Mouse (Mus musculus) bone marrow, adult 2 months (tissue): ENCODE measurements around the gene Akap2. TPM values are rescaled to one million over a fixed set of nuclear protein-coding genes. Genes with fewer than 3 reads are reported as not detected.
A peak's percentile ranks its signal among the peaks of the same experiment; 100 is the strongest.

ENCODE experiments used
- H3K27ac ChIP-seq: fragments of 200-500 bp; 2 replicates; pipeline ENCODE4 v1.5.1; 2012; ENCODE audit warnings: low read depth, mild to moderate bottlenecking, control low read depth, inconsistent platforms, low read length; ENCODE audit not compliant: control insufficient read depth, poor library complexity, insufficient read depth
- H3K4me1 ChIP-seq: fragments of 200-500 bp; 2 replicates; pipeline ENCODE4 v1.6.1; 2011; ENCODE audit warnings: low read length; ENCODE audit not compliant: control insufficient read depth, insufficient read depth
- H3K4me3 ChIP-seq: fragments of 200-500 bp; replicated peaks from 2 replicates; pipeline ENCODE3; 2011; ENCODE audit warnings: mild to moderate bottlenecking, low read depth, low read length, control low read depth; ENCODE audit not compliant: control insufficient read depth
- CTCF ChIP-seq: fragments of 200-500 bp; IDR thresholded peaks from 2 replicates; pipeline ENCODE4 v1.5.1; 2011; ENCODE audit warnings: low read length, control low read depth; ENCODE audit not compliant: control insufficient read depth, insufficient read depth
- POLR2A ChIP-seq: fragments of 200-500 bp; IDR thresholded peaks from 2 replicates; pipeline ENCODE4 v1.6.1; 2011; ENCODE audit warnings: low read depth, mild to moderate bottlenecking, control low read depth, low read length, borderline replicate concordance; ENCODE audit not compliant: control insufficient read depth
- whole genome bisulfite sequencing: fragments of 180-500 bp; shearing (Covaris S2); methylation state at CpG from one replicate; pipeline ENCODE4 v1.1.7; 2018; 5-methylcytosine and 5-hydroxymethylcytosine counted together
- polyA plus RNA-seq: library from polyadenylated mRNA; stranded (reverse); fragments of >200 nt; gene quantifications from 2 replicates; pipeline ENCODE4 v1.2.4, GENCODE M21; 2011; ENCODE audit warnings: low replicate concordance; ENCODE audit not compliant: missing spikeins, insufficient read depth, insufficient read length

The Akap2 gene
- polyA plus RNA-seq, 1 experiment, result 4.0 TPM

DNA sequence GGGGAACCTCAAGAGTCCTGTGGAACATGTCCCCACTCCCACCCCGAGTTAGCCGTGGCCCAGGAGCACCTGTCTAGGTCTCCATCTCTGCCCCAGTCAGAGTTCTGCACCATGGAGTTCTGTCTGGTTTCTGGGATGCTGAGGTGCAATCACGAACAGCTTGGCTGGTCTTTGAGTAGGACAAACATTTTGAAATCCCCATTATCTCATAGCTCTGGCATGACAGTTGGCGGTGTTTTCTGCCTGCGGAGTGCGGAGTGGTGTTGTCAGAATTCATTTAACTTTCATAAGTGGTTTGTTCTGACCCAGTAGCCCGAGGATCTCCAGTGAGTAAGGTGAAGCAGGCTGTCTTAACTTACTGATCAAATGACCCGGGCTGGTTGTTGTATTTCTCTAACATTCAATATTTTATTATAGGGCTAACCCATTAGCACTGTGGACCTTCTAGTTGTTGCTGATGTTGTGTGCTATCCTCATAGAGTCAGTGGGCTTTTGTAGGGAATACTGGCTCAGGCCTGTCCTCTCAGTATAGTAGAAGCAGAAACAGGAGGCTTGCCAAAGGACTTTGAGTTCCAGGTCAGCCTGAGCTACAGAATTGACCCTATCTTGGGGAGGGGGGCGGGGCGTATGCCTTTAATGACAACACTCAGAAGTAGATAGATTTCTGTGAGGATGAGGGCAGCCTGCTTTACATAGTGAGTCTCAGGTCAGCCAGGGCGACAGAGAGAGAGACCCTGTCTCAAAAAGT lies 66.6 kb downstream of the Akap2 start:
- Histone ChIP-seq H3K4me3 (no peak overlapping the region), H3K4me1 (no peaks in the 10 kb centered on the region), H3K27ac (no peak overlapping the region)
- WGBS, result 83% methylated on average over 11 of the region's 11 CpGs
- TF ChIP-seq CTCF (no peak), POLR2A (no peak)

DNA sequence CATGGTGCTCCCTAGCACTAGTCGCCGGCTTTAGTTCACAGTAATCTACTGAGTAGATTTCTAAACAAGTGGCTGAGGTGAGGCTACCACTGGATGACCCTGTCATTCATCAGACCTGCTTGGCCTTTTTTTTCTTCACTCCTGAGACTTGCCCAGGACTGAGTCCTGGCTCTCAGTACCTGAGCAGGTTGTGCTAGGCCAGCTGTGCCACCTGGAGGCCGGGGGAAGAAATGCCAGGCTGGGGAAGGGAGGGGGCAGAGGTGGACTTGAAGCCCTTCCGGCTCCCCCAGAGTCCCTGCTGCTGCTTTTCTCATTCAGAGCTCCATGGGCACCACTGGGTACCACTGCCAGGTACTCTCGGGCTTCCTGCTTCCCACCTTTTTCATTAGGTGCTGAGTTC lies 71.3 kb downstream of the Akap2 start:
- TF ChIP-seq POLR2A, result no peak
- peak; percentile 37; the same call in 1 of the 2 replicates for TF ChIP-seq CTCF
- H3K4me3 ChIP-seq, result no peak overlapping the region
- 61% methylated on average over 5 of the region's 5 CpGs for WGBS
- no peaks in the 10 kb centered on the region for H3K4me1 ChIP-seq
- no peak overlapping the region for H3K27ac ChIP-seq

DNA sequence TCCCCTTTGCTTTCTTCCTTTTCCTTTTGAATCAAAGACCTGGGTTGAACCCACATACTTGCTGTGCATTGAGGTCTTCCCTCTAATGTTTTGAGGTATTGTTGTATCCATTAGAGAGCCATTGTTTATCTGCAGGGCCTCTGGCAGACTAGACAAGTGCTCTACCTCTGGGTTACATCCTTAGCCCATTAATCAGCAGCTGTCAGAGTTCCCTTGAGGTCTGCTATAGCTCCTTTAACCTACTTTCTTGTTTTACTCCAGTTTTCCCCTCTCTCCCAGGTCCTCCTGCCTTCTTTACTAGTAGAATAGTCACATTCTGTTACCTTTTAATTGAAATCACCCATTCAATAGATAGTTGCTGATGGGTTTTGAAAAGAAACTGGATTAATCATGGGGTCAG lies 71.7 kb downstream of the Akap2 start:
- no peak for TF ChIP-seq CTCF
- no peak for TF ChIP-seq POLR2A
- no peak overlapping the region for H3K4me3 ChIP-seq
- H3K4me1 ChIP-seq, result no peaks in the 10 kb centered on the region
- H3K27ac ChIP-seq, result no peak overlapping the region

DNA sequence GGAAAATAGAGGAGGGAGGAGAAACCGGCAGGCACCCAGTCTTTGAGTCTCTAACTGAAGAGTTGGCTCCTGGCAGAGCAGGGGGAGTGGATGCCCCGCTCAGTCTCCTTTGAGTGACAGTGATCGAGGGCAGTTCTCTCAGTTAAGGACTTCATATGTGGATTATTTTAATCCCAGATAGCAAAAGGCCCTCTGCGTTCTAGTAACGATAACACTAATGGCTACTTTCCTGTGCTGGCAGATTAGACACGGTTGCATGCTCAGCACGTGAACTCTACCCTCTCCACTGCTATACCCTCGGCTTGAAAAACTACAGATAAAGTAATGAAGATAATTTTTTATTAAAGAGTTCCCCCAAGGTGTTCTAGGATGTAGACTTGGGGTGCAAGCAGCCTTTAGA lies 76.5 kb downstream of the Akap2 start:
- H3K27ac ChIP-seq, result no peak overlapping the region
- no peak overlapping the region for H3K4me3 ChIP-seq
- 72% methylated on average over 8 of the region's 8 CpGs for WGBS
- H3K4me1 ChIP-seq, result no peaks in the 10 kb centered on the region; the same call in 1 of the 2 replicates
- TF ChIP-seq CTCF, result no peak
- TF ChIP-seq POLR2A, result no peak

DNA sequence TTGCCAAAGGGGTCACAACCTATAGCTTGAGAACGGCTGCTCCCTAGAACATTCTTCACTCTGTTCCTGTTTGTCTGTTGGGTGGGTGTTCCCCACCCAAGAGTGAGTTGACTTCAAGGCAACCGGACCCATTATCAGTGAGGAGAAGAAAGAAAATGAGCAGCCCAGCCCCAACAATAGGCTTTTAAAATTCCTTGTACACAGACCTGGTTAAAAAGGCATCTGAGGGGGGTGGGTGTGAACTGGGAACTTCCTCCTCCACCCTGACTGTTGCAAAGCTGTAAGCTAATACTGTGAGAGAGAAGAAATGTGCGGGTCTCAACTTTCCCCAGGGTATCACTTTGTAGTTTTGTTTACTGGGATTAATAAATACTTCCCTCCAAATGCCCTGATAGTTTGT lies 77.1 kb downstream of the Akap2 start:
- TF ChIP-seq CTCF (no peak), POLR2A (no peak)
- H3K27ac ChIP-seq, result no peak overlapping the region
- no peaks in the 10 kb centered on the region; the same call in 1 of the 2 replicates for H3K4me1 ChIP-seq
- 54% methylated on average over 3 of the region's 3 CpGs for WGBS
- no peak overlapping the region for H3K4me3 ChIP-seq

DNA sequence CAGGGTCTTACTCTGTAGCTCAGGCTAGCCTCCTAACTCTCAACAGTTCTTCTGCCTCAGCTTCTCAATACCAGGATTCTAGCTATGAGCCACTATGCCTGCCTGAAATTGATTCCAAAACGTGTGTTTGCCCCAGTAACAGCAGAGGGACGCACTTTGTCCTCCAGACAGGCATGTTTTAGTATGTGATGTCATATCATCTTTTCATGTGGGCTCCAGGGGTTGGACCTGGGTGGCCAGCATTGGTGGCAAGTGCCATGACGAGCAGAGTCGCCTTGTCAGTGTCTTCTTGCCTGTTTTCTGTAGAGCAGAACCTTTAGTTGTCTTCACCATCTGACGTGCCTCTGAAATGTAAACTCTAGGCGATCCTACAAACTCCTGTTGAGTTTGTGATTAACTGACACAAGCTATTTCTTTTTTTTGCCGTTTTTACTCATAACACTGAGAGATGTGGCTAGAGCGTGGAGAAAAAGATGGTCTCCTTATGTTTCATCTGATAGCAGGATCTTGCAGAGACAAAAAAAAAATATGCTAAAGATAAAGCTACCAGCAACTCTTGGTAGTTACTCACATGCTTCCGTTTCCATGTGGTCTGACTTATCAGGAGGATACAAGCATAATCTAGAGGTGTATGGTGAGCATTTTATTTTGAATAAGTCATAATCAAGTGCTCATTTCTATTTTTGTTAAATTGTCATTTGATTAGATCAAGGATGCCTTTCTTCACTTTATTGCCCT lies 80.3 kb downstream of the Akap2 start:
- 33% methylated on average over 9 of the region's 9 CpGs for WGBS
- no peaks in the 10 kb centered on the region; the same call in 1 of the 2 replicates for H3K4me1 ChIP-seq
- TF ChIP-seq POLR2A (no peak), CTCF (no peak)
- no peak overlapping the region for H3K4me3 ChIP-seq
- no peak overlapping the region for H3K27ac ChIP-seq

DNA sequence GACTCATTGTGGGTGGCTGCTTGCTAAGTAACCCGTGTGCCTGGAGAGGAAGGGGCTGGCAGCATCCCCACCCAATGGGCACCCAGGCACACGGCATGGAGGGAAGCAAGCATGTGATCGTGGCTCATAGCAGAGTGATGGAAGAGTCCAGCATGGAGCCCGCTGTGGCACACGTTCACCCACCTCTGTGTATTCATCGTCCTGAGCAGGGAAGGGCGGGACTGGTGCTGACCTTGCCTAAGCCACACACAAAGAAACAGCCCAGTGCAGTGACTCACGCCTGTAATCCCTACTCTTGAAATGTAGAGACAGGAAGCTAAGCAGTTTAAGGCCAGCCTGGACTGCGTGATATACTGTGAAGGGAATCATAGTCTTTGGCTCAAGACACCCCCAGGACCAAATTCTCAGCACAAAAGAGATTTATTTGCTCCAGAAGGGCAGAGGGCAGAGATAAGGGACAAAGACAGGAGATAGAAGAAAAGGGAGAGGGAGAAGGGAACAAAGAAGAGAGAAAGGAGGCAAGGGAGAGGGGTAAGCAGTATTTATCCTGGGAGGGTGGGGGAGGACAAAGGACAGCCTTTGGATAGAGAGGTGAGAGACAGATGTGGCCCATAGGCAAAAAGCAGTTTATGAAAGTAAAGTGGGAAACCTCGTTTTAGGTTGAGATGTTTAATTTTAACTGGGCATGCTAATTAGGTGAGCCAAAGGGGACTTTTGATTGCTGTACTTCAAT lies 81.0 kb downstream of the Akap2 start:
- Histone ChIP-seq H3K27ac (no peak overlapping the region), H3K4me3 (no peak overlapping the region), H3K4me1 (no peaks in the 10 kb centered on the region; the same call in 1 of the 2 replicates)
- TF ChIP-seq POLR2A, result no peak
- no peak for TF ChIP-seq CTCF
- WGBS, result 14% methylated on average over 10 of the region's 10 CpGs

DNA sequence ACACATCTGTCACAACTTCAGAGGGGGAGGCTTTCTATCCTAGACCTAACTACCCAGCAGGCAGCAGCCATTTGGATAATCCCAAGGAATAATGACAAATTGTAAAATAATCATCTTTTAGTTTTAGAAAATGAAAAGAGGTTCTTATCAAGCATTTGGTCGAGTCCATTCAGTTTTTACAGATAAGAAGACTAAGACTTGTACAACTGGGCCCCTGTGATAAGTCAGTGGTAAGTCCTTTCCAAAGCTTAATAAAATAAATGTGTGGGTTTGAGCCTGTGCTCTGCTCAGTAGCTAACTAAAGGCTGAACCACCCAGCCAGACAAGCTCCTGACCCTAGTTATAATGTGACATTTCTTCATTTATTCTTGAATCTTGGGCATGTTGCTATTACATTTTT lies 81.8 kb downstream of the Akap2 start:
- no peak overlapping the region for H3K27ac ChIP-seq
- TF ChIP-seq POLR2A, result no peak
- TF ChIP-seq CTCF, result no peak
- H3K4me1 ChIP-seq, result no peaks in the 10 kb centered on the region; the same call in 1 of the 2 replicates
- WGBS, result 39% methylated on average over 1 of the region's 1 CpGs
- no peak overlapping the region for H3K4me3 ChIP-seq
